ENCODE assay signal across 15 mouse cellular contexts in genomic region chr6:5447013-5447412, GRCm38 (mm10). TPM values are rescaled to one million over a fixed set of nuclear protein-coding genes. Genes with fewer than 3 reads are reported as not detected.
"Had no signal": no experiment of that assay in that cellular context is flagged by ENCODE, and none has a peak within 500 bp of the region (broad histone marks: within the 10 kb centered on the region; RNA-seq: fewer than 3 reads in every experiment).

No protein-coding gene starts in this region.

- H3K36me3 ChIP-seq: kidney, embryonic 15.5 days; limb, embryonic 12.5 days; liver, embryonic 13.5 days; lung, embryonic 15.5 days; neural tube, embryonic 12.5 days had no signal

- H3K4me1 ChIP-seq: neural tube, embryonic 12.5 days had no signal

- H3K4me2 ChIP-seq: kidney, embryonic 15.5 days; limb, embryonic 12.5 days; liver, embryonic 13.5 days; lung, embryonic 15.5 days; neural tube, embryonic 12.5 days had no signal

- H3K27me3 ChIP-seq: kidney, embryonic 15.5 days; limb, embryonic 12.5 days; liver, embryonic 13.5 days; lung, embryonic 15.5 days; neural tube, embryonic 12.5 days had no signal

- H3K9me3 ChIP-seq: kidney, embryonic 15.5 days; limb, embryonic 12.5 days; liver, embryonic 13.5 days; lung, embryonic 15.5 days; megakaryocyte, embryonic 14.5 days; neural tube, embryonic 12.5 days had no signal

- DNase-seq: kidney, adult 2 months; kidney, postnatal 25 days; liver, embryonic 13.5 days; liver, postnatal 0 days; lung, postnatal 14 days; thymus, postnatal 4 days had no signal

- H3K9ac ChIP-seq: kidney, embryonic 15.5 days; limb, embryonic 12.5 days; liver, embryonic 13.5 days; liver, postnatal 0 days; lung, embryonic 15.5 days; neural tube, embryonic 12.5 days had no signal

- ATAC-seq: liver, postnatal 0 days had no signal

- H3K4me3 ChIP-seq: kidney, embryonic 15.5 days; limb, embryonic 12.5 days; liver, embryonic 13.5 days; lung, embryonic 15.5 days; megakaryocyte, embryonic 14.5 days; neural tube, embryonic 12.5 days had no signal

- H3K27ac ChIP-seq: kidney, embryonic 15.5 days; limb, embryonic 12.5 days; liver, embryonic 13.5 days; lung, embryonic 15.5 days; macrophage; neural tube, embryonic 12.5 days; stomach, postnatal 0 days had no signal

RNA-seq across cellular contexts. Expression of gene Pdk4, which starts 49.1 kb away (rescaled TPM):
- total RNA-seq: monocyte, adult 5-6 weeks; neutrophil, adult 5-6 weeks had no signal
- polyA plus RNA-seq: macrophage had no signal
